Mouse (Mus musculus) MEL (cell line): ENCODE measurements around the gene Nucb1. TPM values are rescaled to one million over a fixed set of nuclear protein-coding genes. Genes with fewer than 3 reads are reported as not detected.

ENCODE experiments used
- DNase-seq: peaks from one replicate; pipeline ENCODE4 v3.0.0; 2011; ENCODE audit warnings: low read depth, low spot score
- H3K27ac ChIP-seq: 2 replicates; pipeline ENCODE4 v1.5.1; 2012; ENCODE audit warnings: low read depth, mild to moderate bottlenecking, control low read depth, low read length, moderate library complexity; ENCODE audit not compliant: control insufficient read depth
- H3K27me3 ChIP-seq, 2 experiments: fragments of 150-350 bp in 1 of 2; sonication (generic) in 1 of 2; 2 replicates each; pipeline ENCODE4 v1.6.1; 2012; ENCODE audit warnings: low read length in 2 of 2, mild to moderate bottlenecking in 2 of 2, improper control_type of control experiment in 1 of 2, moderate library complexity in 1 of 2; ENCODE audit not compliant: insufficient read depth in 2 of 2, control insufficient read depth in 1 of 2
- H3K36me3 ChIP-seq, 2 experiments: 2 replicates each; pipeline ENCODE4 v1.6.1; 2012 to 2014; ENCODE audit warnings: low read length in 2 of 2, improper control_type of control experiment in 1 of 2, inconsistent platforms in 1 of 2, mild to moderate bottlenecking in 1 of 2; ENCODE audit not compliant: insufficient read depth in 2 of 2, control insufficient read depth in 1 of 2
- H3K4me1 ChIP-seq, 2 experiments: fragments of 150-350 bp in 1 of 2; sonication (generic) in 1 of 2; 2 replicates each; pipeline ENCODE4 v1.6.1; 2012; ENCODE audit warnings: low read length in 2 of 2, improper control_type of control experiment in 1 of 2, mild to moderate bottlenecking in 1 of 2; ENCODE audit not compliant: insufficient read depth in 2 of 2, control insufficient read depth in 1 of 2
- H3K4me3 ChIP-seq, 2 experiments: fragments of 150-350 bp in 1 of 2; sonication (generic) in 1 of 2; 2 replicates each; pipeline ENCODE4 v1.5.1; 2012; ENCODE audit warnings: low read depth in 2 of 2, low read length in 2 of 2, mild to moderate bottlenecking in 2 of 2, moderate library complexity in 2 of 2, control low read depth in 1 of 2, improper control_type of control experiment in 1 of 2; ENCODE audit not compliant: control insufficient read depth in 1 of 2, insufficient read depth in 1 of 2
- H3K79me2 ChIP-seq: 2 replicates; pipeline ENCODE4 v1.6.1; 2012; ENCODE audit warnings: mild to moderate bottlenecking, low read length, moderate library complexity; ENCODE audit not compliant: control insufficient read depth, poor library complexity, insufficient read depth
- H3K9ac ChIP-seq: 2 replicates; pipeline ENCODE4 v1.6.1; 2012; ENCODE audit warnings: low read depth, mild to moderate bottlenecking, control low read depth, low read length, moderate library complexity; ENCODE audit not compliant: control insufficient read depth, poor library complexity, severe bottlenecking
- H3K9me3 ChIP-seq: fragments of 150-350 bp; sonication (generic); replicated peaks from 2 replicates; pipeline ENCODE4 v1.6.1; 2012; ENCODE audit warnings: mild to moderate bottlenecking, low read length, improper control_type of control experiment, moderate library complexity; ENCODE audit not compliant: insufficient read depth
- BHLHE40 ChIP-seq: IDR thresholded peaks from 2 replicates; pipeline ENCODE4 v1.6.1; 2012; ENCODE audit warnings: low read depth, mild to moderate bottlenecking, inconsistent platforms, low read length, improper control_type of control experiment, borderline replicate concordance
- CHD1 ChIP-seq: IDR thresholded peaks from 2 replicates; pipeline ENCODE4 v1.6.1; 2012; ENCODE audit warnings: low read depth, mild to moderate bottlenecking, inconsistent platforms, low read length, improper control_type of control experiment
- CTCF ChIP-seq, 3 experiments: IDR thresholded peaks in 2 of 3; conservative IDR thresholded peaks in 1 of 3; 2 replicates each; pipeline ENCODE4 v1.5.1; 2011 to 2012; ENCODE audit warnings: low read length in 3 of 3, low read depth in 2 of 3, mild to moderate bottlenecking in 2 of 3, improper control_type of control experiment in 1 of 3, inconsistent platforms in 1 of 3, mixed read lengths in 1 of 3, moderate library complexity in 1 of 3; ENCODE audit not compliant: control insufficient read depth in 1 of 3, insufficient read depth in 1 of 3, poor library complexity in 1 of 3, severe bottlenecking in 1 of 3
- EP300 ChIP-seq, 2 experiments: IDR thresholded peaks; 2 replicates each; pipeline ENCODE4 v1.6.1; 2011; ENCODE audit warnings: improper control_type of control experiment in 2 of 2, low read length in 2 of 2, low read depth in 1 of 2, mild to moderate bottlenecking in 1 of 2
- HCFC1 ChIP-seq: IDR thresholded peaks from 2 replicates; pipeline ENCODE4 v1.6.1; 2012; ENCODE audit warnings: low read depth, mild to moderate bottlenecking, inconsistent platforms, low read length, improper control_type of control experiment, moderate library complexity
- MAX ChIP-seq: IDR thresholded peaks from 2 replicates; pipeline ENCODE4 v1.6.1; 2011; ENCODE audit warnings: low read length, improper control_type of control experiment
- NELFE ChIP-seq: IDR thresholded peaks from 2 replicates; pipeline ENCODE4 v1.6.1; 2011; ENCODE audit warnings: low read depth, low read length, improper control_type of control experiment
- POLR2AphosphoS5 ChIP-seq: IDR thresholded peaks from 2 replicates; pipeline ENCODE4 v1.6.1; 2012; ENCODE audit warnings: low read depth, borderline replicate concordance, mild to moderate bottlenecking, inconsistent platforms, low read length, moderate library complexity, mixed read lengths
- RAD21 ChIP-seq: IDR thresholded peaks from 2 replicates; pipeline ENCODE4 v1.6.1; 2011; ENCODE audit warnings: mild to moderate bottlenecking, low read depth, low read length, improper control_type of control experiment
- SIN3A ChIP-seq: IDR thresholded peaks from 2 replicates; pipeline ENCODE4 v1.6.1; 2012; ENCODE audit warnings: low read length, improper control_type of control experiment, inconsistent platforms
- SMC3 ChIP-seq: IDR thresholded peaks from 2 replicates; pipeline ENCODE4 v1.6.1; 2011; ENCODE audit warnings: low read depth, low read length, improper control_type of control experiment
- TAL1 ChIP-seq: IDR thresholded peaks from 2 replicates; pipeline ENCODE4 v1.6.1; 2012; ENCODE audit warnings: mild to moderate bottlenecking, inconsistent platforms, low read length, moderate library complexity, mixed read lengths
- UBTF ChIP-seq: IDR thresholded peaks from 2 replicates; pipeline ENCODE4 v1.6.1; 2012; ENCODE audit warnings: low read depth, mild to moderate bottlenecking, inconsistent platforms, low read length, improper control_type of control experiment, moderate library complexity, borderline replicate concordance; ENCODE audit not compliant: insufficient read depth
- ZC3H11A ChIP-seq: IDR thresholded peaks from 2 replicates; pipeline ENCODE4 v1.6.1; 2012; ENCODE audit warnings: low read depth, mild to moderate bottlenecking, inconsistent platforms, low read length, improper control_type of control experiment
- polyA plus RNA-seq, 2 experiments: library from polyadenylated mRNA; stranded (reverse) in 1 of 2; unstranded in 1 of 2; fragments of >175 nt in 1 of 2; fragments of >200 nt in 1 of 2; gene quantifications; 2 replicates each; pipeline versions ENCODE4 v1.2.1 to v1.2.4; 2012; ENCODE audit warnings: low replicate concordance in 2 of 2, low read depth in 1 of 2; ENCODE audit not compliant: insufficient read length in 2 of 2, insufficient read depth in 1 of 2, missing spikeins in 1 of 2
- total RNA-seq: library from RNA; depleted of rRNA; stranded (reverse); fragments of 300-350 nt; gene quantifications from 2 replicates; pipeline ENCODE4 v1.2.3, GENCODE M21; 2012

Nucb1 gene
- total and polyA plus RNA-seq, 3 experiments, result 92.3 to 343 (median 196) TPM

GRCm38 (mm10) chr7:45451344-45451982 is 58.7 kb downstream of the Nucb1 start (continued):
- TF ChIP-seq TAL1 (no peak), EP300 (IDR thresholded peaks at IDR 0.05; ENCODE audit: low read depth in 1 of 2, low read length in 2 of 2) (no peak)

- no peaks in the 10 kb centered on the region for H3K79me2 ChIP-seq
- no peaks in the 10 kb centered on the region for H3K4me1 ChIP-seq
- TF ChIP-seq BHLHE40 (no peak), ZC3H11A (no peak), UBTF (no peak), SIN3A (no peak), POLR2AphosphoS5 (no peak), NELFE (no peak), CHD1 (no peak)
- TF ChIP-seq, all 39 proteins: peak for 0
- Histone ChIP-seq H3K27ac (no peak overlapping the region), H3K9ac (no peak overlapping the region), H3K4me3 (no peak overlapping the region), H3K27me3 (no peaks in the 10 kb centered on the region), H3K9me3 (no peaks in the 10 kb centered on the region), H3K36me3 (peaks cover 0 to 3% of the 10 kb centered on the region in 2 experiments; a peak in 1 of 4 replicates)
- DNase-seq, result no peak
Observed at GRCm38 (mm10) chr7:45449974-45450373, 60.2 kb downstream of the Nucb1 start.

GRCm38 (mm10) chr7:45447325-45447990 is 62.7 kb downstream of the Nucb1 start:
- no peak overlapping the region for H3K27ac ChIP-seq
- DNase-seq, result no peak

More at GRCm38 (mm10) chr7:45447325-45447990, 62.7 kb downstream of the Nucb1 start:
- H3K9ac ChIP-seq, result no peak overlapping the region
- H3K79me2 ChIP-seq, result no peaks in the 10 kb centered on the region
- H3K9me3 ChIP-seq, result no peaks in the 10 kb centered on the region
- no peak overlapping the region for H3K4me3 ChIP-seq
- peaks cover 0 to 4% of the 10 kb centered on the region in 2 experiments; a peak in 1 of 4 replicates for H3K36me3 ChIP-seq
- TF ChIP-seq RAD21 (peak; percentile 15), MAX (no peak), SMC3 (peak; percentile 35), HCFC1 (peak; percentile 73), CTCF (IDR thresholded peaks at IDR 0.05 in 2 of 3, conservative IDR thresholded peaks at IDR 0.05 in 1 of 3; ENCODE audit: control insufficient read depth in 1 of 3, insufficient read depth in 1 of 3, low read depth in 2 of 3, low read length in 3 of 3, poor library complexity in 1 of 3, severe bottlenecking in 1 of 3) (peak; percentile 28 to 60 (median 49))
- H3K4me1 ChIP-seq, result no peaks in the 10 kb centered on the region
- H3K27me3 ChIP-seq, result no peaks in the 10 kb centered on the region
